Mouse (Mus musculus) kidney, embryonic 15.5 days (tissue): ENCODE results near the gene Pde4dip. TPM values are rescaled to one million over a fixed set of nuclear protein-coding genes. Genes with fewer than 3 reads are reported as not detected.

ENCODE experiments used
- ATAC-seq: fragments of 200-750 bp; cut with Nextera tagmentation; replicated peaks from 2 replicates; pipeline ENCODE4 v1.8.0; 2017; ENCODE audit warnings: moderate TSS enrichment; ENCODE audit not compliant: low FRiP score
- H3K27ac ChIP-seq: fragments of 300-500 bp; sonication (generic); 2 replicates; pipeline ENCODE4 v1.5.1; 2015; ENCODE audit warnings: mild to moderate bottlenecking, inconsistent platforms
- H3K27me3 ChIP-seq: fragments of 300-500 bp; sonication (generic); 2 replicates; pipeline ENCODE4 v1.6.1; 2015; ENCODE audit warnings: inconsistent platforms
- H3K36me3 ChIP-seq: fragments of 300-500 bp; sonication (generic); 2 replicates; pipeline ENCODE4 v1.6.1; 2015; ENCODE audit warnings: inconsistent platforms
- H3K4me1 ChIP-seq: fragments of 300-500 bp; sonication (generic); 2 replicates; pipeline ENCODE4 v1.6.1; 2015; ENCODE audit warnings: inconsistent platforms
- H3K4me2 ChIP-seq: fragments of 300-500 bp; sonication (generic); 2 replicates; pipeline ENCODE4 v1.6.1; 2015; ENCODE audit warnings: moderate library complexity, mild to moderate bottlenecking, inconsistent platforms
- H3K4me3 ChIP-seq: fragments of 300-500 bp; sonication (generic); replicated peaks from 2 replicates; pipeline ENCODE4 v1.5.1; 2015; ENCODE audit warnings: mild to moderate bottlenecking, inconsistent platforms
- H3K9ac ChIP-seq: fragments of 300-500 bp; sonication (generic); 2 replicates; pipeline ENCODE4 v1.6.1; 2015; ENCODE audit warnings: mild to moderate bottlenecking, inconsistent platforms
- H3K9me3 ChIP-seq: fragments of 300-500 bp; sonication (generic); replicated peaks from 2 replicates; pipeline ENCODE4 v1.6.1; 2016; ENCODE audit warnings: inconsistent platforms
- WGBS: fragments of 180-500 bp; shearing (Covaris S2); methylation state at CpG from one replicate; pipeline ENCODE4 v1.1.7; 2015; ENCODE audit warnings: mixed read lengths; 5-methylcytosine and 5-hydroxymethylcytosine counted together
- polyA plus RNA-seq: library from polyadenylated mRNA; unstranded; fragments of >200 nt; fragmentation: Nextera tagmentation; extraction: Ambion mirVana; gene quantifications from 2 replicates; pipeline ENCODE4 v1.2.1, GENCODE M21; 2015

Gene Pde4dip
- polyA plus RNA-seq, 1 experiment from 2014 or later, result 23.2 TPM

GRCm38 (mm10) chr3:97667093-97667675 is 221.3 kb downstream of the Pde4dip start:
- no peaks in the 10 kb centered on the region for H3K9me3 ChIP-seq
- no peak overlapping the region for H3K4me3 ChIP-seq
- no peaks in the 10 kb centered on the region for H3K27me3 ChIP-seq
- H3K9ac ChIP-seq, result no peak overlapping the region
- no peak for ATAC-seq
- H3K36me3 ChIP-seq, result peaks cover 80% of the 10 kb centered on the region
- H3K27ac ChIP-seq, result no peak overlapping the region
- 80% methylated on average over 14 of the region's 14 CpGs for WGBS
- no peak overlapping the region for H3K4me2 ChIP-seq
- H3K4me1 ChIP-seq, result no peaks in the 10 kb centered on the region

GRCm38 (mm10) chr3:97666154-97666553 is 222.4 kb downstream of the Pde4dip start:
- Histone ChIP-seq H3K9me3 (no peaks in the 10 kb centered on the region), H3K36me3 (peaks cover 79% of the 10 kb centered on the region), H3K9ac (no peak overlapping the region), H3K27ac (no peak overlapping the region), H3K4me1 (no peaks in the 10 kb centered on the region), H3K4me3 (no peak overlapping the region), H3K27me3 (no peaks in the 10 kb centered on the region), H3K4me2 (no peak overlapping the region)
- no peak for ATAC-seq
- 65% methylated on average over 8 of the region's 8 CpGs for WGBS

GRCm38 (mm10) chr3:97665525-97665924 is 223.0 kb downstream of the Pde4dip start:
- no peak overlapping the region for H3K27ac ChIP-seq
- no peak overlapping the region for H3K4me3 ChIP-seq
- H3K36me3 ChIP-seq, result peaks cover 73% of the 10 kb centered on the region
- no peak overlapping the region for H3K4me2 ChIP-seq
- H3K27me3 ChIP-seq, result no peaks in the 10 kb centered on the region
- H3K9me3 ChIP-seq, result no peaks in the 10 kb centered on the region
- H3K4me1 ChIP-seq, result no peaks in the 10 kb centered on the region
- WGBS, result 84% methylated on average over 9 of the region's 9 CpGs
- no peak for ATAC-seq
- H3K9ac ChIP-seq, result no peak overlapping the region

GRCm38 (mm10) chr3:97661206-97661605 is 227.3 kb downstream of the Pde4dip start:
- no peak overlapping the region for H3K9ac ChIP-seq
- H3K4me1 ChIP-seq, result peaks cover 18% of the 10 kb centered on the region
- ATAC-seq, result no peak
- WGBS, result 68% methylated on average over 8 of the region's 8 CpGs
- no peaks in the 10 kb centered on the region for H3K27me3 ChIP-seq
- H3K4me3 ChIP-seq, result no peak overlapping the region
- no peak overlapping the region for H3K4me2 ChIP-seq
- H3K9me3 ChIP-seq, result no peaks in the 10 kb centered on the region
- H3K36me3 ChIP-seq, result peaks cover 34% of the 10 kb centered on the region
- no peak overlapping the region for H3K27ac ChIP-seq

- H3K36me3 ChIP-seq, result peaks cover 22% of the 10 kb centered on the region
- ATAC-seq, result no peak
- H3K4me1 ChIP-seq, result peaks cover 18% of the 10 kb centered on the region
- no peaks in the 10 kb centered on the region for H3K9me3 ChIP-seq
- H3K9ac ChIP-seq, result no peak overlapping the region
- no peaks in the 10 kb centered on the region for H3K27me3 ChIP-seq
- H3K4me3 ChIP-seq, result no peak overlapping the region
- H3K4me2 ChIP-seq, result peak overlapping the region; percentile 84; the same call in 1 of the 2 replicates
- 87% methylated on average over 7 of the region's 7 CpGs for WGBS
- H3K27ac ChIP-seq, result no peak overlapping the region
These were observed 228.8 kb downstream of the Pde4dip start for GRCm38 (mm10) chr3:97659746-97660145.

GRCm38 (mm10) chr3:97658426-97659193 is 229.9 kb downstream of the Pde4dip start:
- Histone ChIP-seq H3K36me3 (peaks cover 11% of the 10 kb centered on the region; the same call in 1 of the 2 replicates), H3K9me3 (no peaks in the 10 kb centered on the region), H3K27me3 (no peaks in the 10 kb centered on the region), H3K4me2 (peak overlapping the region; percentile 84), H3K27ac (peak overlapping the region; percentile 48; the same call in 1 of the 2 replicates), H3K4me1 (peaks cover 18% of the 10 kb centered on the region), H3K4me3 (peak overlapping the region; percentile 95), H3K9ac (peak overlapping the region; percentile 66)
- ATAC-seq, result peak; percentile 82
- under 1% methylated on average over 49 of the region's 50 CpGs for WGBS

- H3K4me2 ChIP-seq, result peak within 1 kb of the TSS; percentile 84
- peak within 1 kb of the TSS; percentile 95 for H3K4me3 ChIP-seq
- peak within 1 kb of the TSS; percentile 48; the same call in 1 of the 2 replicates for H3K27ac ChIP-seq
- H3K9ac ChIP-seq, result peak within 1 kb of the TSS; percentile 66
- 2% methylated on average over 51 of the region's 51 CpGs for WGBS
- ATAC-seq, result peak; percentile 97
- no peaks in the 10 kb centered on the region for H3K27me3 ChIP-seq
- peaks cover 6% of the 10 kb centered on the region; the same call in 1 of the 2 replicates for H3K36me3 ChIP-seq
- H3K9me3 ChIP-seq, result no peaks in the 10 kb centered on the region
- H3K4me1 ChIP-seq, result peaks cover 18% of the 10 kb centered on the region
These were observed 230.7 kb downstream of the Pde4dip start, which contains the start of gene Prkab2 for GRCm38 (mm10) chr3:97657655-97658411. Gene Prkab2, plus strand, starts transcription at chr3:97658193.

GRCm38 (mm10) chr3:97654901-97655300 is 233.6 kb downstream of the Pde4dip start:
- ATAC-seq, result no peak
- no peaks in the 10 kb centered on the region for H3K27me3 ChIP-seq
- H3K36me3 ChIP-seq, result no peaks in the 10 kb centered on the region
- no peak overlapping the region for H3K27ac ChIP-seq
- no peaks in the 10 kb centered on the region for H3K9me3 ChIP-seq
- no peak overlapping the region for H3K4me2 ChIP-seq
- H3K9ac ChIP-seq, result no peak overlapping the region
- 83% methylated on average over 8 of the region's 8 CpGs for WGBS
- H3K4me3 ChIP-seq, result no peak overlapping the region
- peaks cover 17% of the 10 kb centered on the region for H3K4me1 ChIP-seq

- no peak overlapping the region for H3K27ac ChIP-seq
- H3K27me3 ChIP-seq, result no peaks in the 10 kb centered on the region
- no peaks in the 10 kb centered on the region for H3K36me3 ChIP-seq
- no peak overlapping the region for H3K4me2 ChIP-seq
- no peak overlapping the region for H3K9ac ChIP-seq
- H3K9me3 ChIP-seq, result no peaks in the 10 kb centered on the region
- H3K4me1 ChIP-seq, result peaks cover 9% of the 10 kb centered on the region
- 92% methylated on average over 5 of the region's 5 CpGs for WGBS
- ATAC-seq, result no peak
- H3K4me3 ChIP-seq, result no peak overlapping the region
These were observed 234.7 kb downstream of the Pde4dip start for GRCm38 (mm10) chr3:97653781-97654180.

GRCm38 (mm10) chr3:97651604-97652003 is 236.9 kb downstream of the Pde4dip start:
- Histone ChIP-seq H3K36me3 (no peaks in the 10 kb centered on the region), H3K27me3 (no peaks in the 10 kb centered on the region), H3K4me3 (no peak overlapping the region), H3K4me1 (peaks cover 3% of the 10 kb centered on the region; the same call in 1 of the 2 replicates), H3K4me2 (no peak overlapping the region), H3K27ac (no peak overlapping the region), H3K9ac (no peak overlapping the region), H3K9me3 (no peaks in the 10 kb centered on the region)
- ATAC-seq, result no peak
- 84% methylated on average over 10 of the region's 10 CpGs for WGBS

GRCm38 (mm10) chr3:97649469-97649868 is 239.0 kb downstream of the Pde4dip start:
- H3K9ac ChIP-seq, result no peak overlapping the region

GRCm38 (mm10) chr3:97649022-97649421 is 239.5 kb downstream of the Pde4dip start:
- H3K9ac ChIP-seq, result no peak overlapping the region
- no peak overlapping the region for H3K4me2 ChIP-seq
- H3K27ac ChIP-seq, result peak overlapping the region; percentile 37; the same call in 1 of the 2 replicates
- no peaks in the 10 kb centered on the region for H3K9me3 ChIP-seq
- 27% methylated on average over 3 of the region's 3 CpGs for WGBS
- H3K4me3 ChIP-seq, result no peak overlapping the region
- no peak for ATAC-seq
- no peaks in the 10 kb centered on the region for H3K27me3 ChIP-seq
- peaks cover 3% of the 10 kb centered on the region; the same call in 1 of the 2 replicates for H3K4me1 ChIP-seq
- H3K36me3 ChIP-seq, result no peaks in the 10 kb centered on the region

More at GRCm38 (mm10) chr3:97649469-97649868, 239.0 kb downstream of the Pde4dip start:
- Histone ChIP-seq H3K4me3 (no peak overlapping the region), H3K4me2 (no peak overlapping the region), H3K4me1 (peaks cover 3% of the 10 kb centered on the region; the same call in 1 of the 2 replicates), H3K9me3 (no peaks in the 10 kb centered on the region), H3K36me3 (no peaks in the 10 kb centered on the region), H3K27me3 (no peaks in the 10 kb centered on the region), H3K27ac (peak overlapping the region; percentile 37; the same call in 1 of the 2 replicates)
- no peak for ATAC-seq
- WGBS, result 67% methylated on average over 6 of the region's 6 CpGs
